Mouse (Mus musculus): Measurements from ENCODE around the gene Naa15. TPM values are rescaled to one million over a fixed set of nuclear protein-coding genes. Genes with fewer than 3 reads are reported as not detected.
"Not testable (repeated sequence)": the region's sequence is repeated elsewhere in the genome, so short reads cannot be mapped to it uniquely, and the experiment has no call there.

Gene Naa15
- polyA plus RNA-seq, 1 experiment from 2014 or later = 45.7 TPM

DNA sequence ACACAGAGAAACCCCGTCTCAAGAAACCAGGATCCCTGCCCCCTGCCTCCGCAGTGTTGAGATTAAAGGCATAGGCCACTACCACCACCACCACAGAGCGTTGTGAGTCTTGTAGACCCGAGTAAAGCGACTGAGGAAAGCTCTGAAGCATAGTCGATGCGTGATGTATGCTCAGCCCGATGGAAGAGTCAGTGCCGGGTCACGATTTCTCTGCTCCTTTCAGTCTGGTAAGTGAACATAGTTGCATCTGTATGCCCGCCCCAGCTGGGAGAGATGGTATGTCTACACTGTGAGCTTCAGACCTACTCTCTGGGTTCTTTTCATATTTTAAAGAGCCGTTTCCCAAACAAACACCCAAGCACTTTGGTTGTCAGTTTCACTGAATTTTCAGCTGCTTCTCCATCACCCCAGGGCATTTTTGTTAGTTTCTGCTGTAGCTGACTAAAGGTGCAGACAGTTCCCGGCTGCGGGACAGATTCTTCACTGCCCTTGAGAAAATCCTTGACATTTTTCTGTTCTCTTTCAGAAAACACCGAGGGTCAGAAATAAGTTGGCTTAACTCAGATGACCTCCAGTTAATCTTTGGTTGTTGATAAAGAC, 17.1 kb upstream of the Naa15 start:
- no peak overlapping the region for H3K4me2 ChIP-seq (replicated peaks; ENCODE audit: low read depth, low read length)

DNA sequence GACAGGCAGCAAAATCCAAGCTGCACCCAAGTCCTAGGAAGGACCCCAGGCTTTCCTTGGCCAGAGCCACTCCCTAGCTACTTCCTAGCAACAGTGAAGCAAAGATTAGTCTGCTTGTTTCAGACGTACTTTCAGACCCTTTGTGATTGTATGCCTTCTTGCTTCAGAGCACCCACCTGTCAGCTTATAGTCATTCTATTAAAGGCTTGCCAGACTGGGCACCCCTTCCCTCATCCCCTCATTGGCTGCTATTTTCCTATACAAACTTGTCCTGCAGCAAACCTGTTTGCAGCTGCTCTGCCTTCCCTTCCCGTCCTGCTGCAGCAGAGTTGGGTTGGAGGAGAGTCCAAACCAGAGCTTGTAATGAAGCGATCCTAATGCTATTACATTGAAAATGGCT, 16.3 kb upstream of the Naa15 start:
- 16% methylated on average over 3 of the region's 3 CpGs for WGBS
- Histone ChIP-seq H3K9me3 (ENCODE audit: control insufficient read depth, low read depth, low read length) (no peaks in the 10 kb centered on the region), H3K4me3 (ENCODE audit: low read depth, low read length) (no peak overlapping the region), H3K36me3 (ENCODE audit: control insufficient read depth, insufficient read depth, low read length) (peaks cover 6% of the 10 kb centered on the region; the same call in 1 of the 2 replicates), H3K4me2 (replicated peaks; ENCODE audit: low read depth, low read length) (no peak overlapping the region), H3K9ac (replicated peaks; ENCODE audit: low read depth, low read length) (no peak overlapping the region), H3K4me1 (ENCODE audit: control insufficient read depth, insufficient read depth, low read length) (no peaks in the 10 kb centered on the region), H3K27me3 (ENCODE audit: control insufficient read depth, insufficient read depth, low read length) (no peaks in the 10 kb centered on the region), H3K27ac (ENCODE audit: low read length) (no peak overlapping the region)
- ATAC-seq (ENCODE audit: insufficient number of reproducible peaks, insufficient read depth, low FRiP score, low read depth) = no peak

More for the DNA sequence above, 17.1 kb upstream of the Naa15 start:
- WGBS = 59% methylated on average over 15 of the region's 15 CpGs
- Histone ChIP-seq H3K36me3 (ENCODE audit: control insufficient read depth, insufficient read depth, low read length) (peaks cover 3% of the 10 kb centered on the region; the same call in 1 of the 2 replicates), H3K27ac (ENCODE audit: low read length) (no peak overlapping the region), H3K27me3 (ENCODE audit: control insufficient read depth, insufficient read depth, low read length) (no peaks in the 10 kb centered on the region), H3K9ac (replicated peaks; ENCODE audit: low read depth, low read length) (no peak overlapping the region), H3K4me1 (ENCODE audit: control insufficient read depth, insufficient read depth, low read length) (no peaks in the 10 kb centered on the region), H3K4me3 (ENCODE audit: low read depth, low read length) (no peak overlapping the region), H3K9me3 (ENCODE audit: control insufficient read depth, low read depth, low read length) (no peaks in the 10 kb centered on the region)
- ATAC-seq (ENCODE audit: insufficient number of reproducible peaks, insufficient read depth, low FRiP score, low read depth) = no peak

DNA sequence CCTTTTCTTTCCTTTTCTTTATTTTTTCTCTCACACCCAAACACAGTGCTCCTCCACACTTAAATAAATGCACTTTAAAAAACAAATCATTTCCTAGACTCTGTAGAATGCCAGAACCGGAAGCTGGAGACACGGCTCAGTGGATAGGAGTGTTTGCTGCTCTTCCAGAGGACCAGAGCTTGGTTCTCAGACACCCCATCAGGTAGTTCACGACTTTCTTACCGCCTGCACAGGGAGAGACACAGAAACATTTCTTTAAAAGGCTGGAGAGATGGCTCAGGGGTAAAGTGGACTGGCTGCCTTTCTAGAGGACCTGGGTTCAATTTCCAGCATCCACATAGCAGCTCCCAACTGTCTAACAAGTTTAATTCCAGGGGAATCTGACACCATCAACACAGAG, 15.4 kb upstream of the Naa15 start:
- Histone ChIP-seq H3K4me2 (replicated peaks; ENCODE audit: low read depth, low read length) (no peak overlapping the region), H3K4me1 (ENCODE audit: control insufficient read depth, insufficient read depth, low read length) (no peaks in the 10 kb centered on the region), H3K27ac (ENCODE audit: low read length) (no peak overlapping the region), H3K4me3 (ENCODE audit: low read depth, low read length) (no peak overlapping the region), H3K9ac (replicated peaks; ENCODE audit: low read depth, low read length) (no peak overlapping the region), H3K9me3 (ENCODE audit: control insufficient read depth, low read depth, low read length) (no peaks in the 10 kb centered on the region), H3K27me3 (ENCODE audit: control insufficient read depth, insufficient read depth, low read length) (no peaks in the 10 kb centered on the region), H3K36me3 (ENCODE audit: control insufficient read depth, insufficient read depth, low read length) (peaks cover 6% of the 10 kb centered on the region; the same call in 1 of the 2 replicates)
- WGBS = 66% methylated on average over 4 of the region's 4 CpGs
- ATAC-seq (ENCODE audit: insufficient number of reproducible peaks, insufficient read depth, low FRiP score, low read depth) = no peak

DNA sequence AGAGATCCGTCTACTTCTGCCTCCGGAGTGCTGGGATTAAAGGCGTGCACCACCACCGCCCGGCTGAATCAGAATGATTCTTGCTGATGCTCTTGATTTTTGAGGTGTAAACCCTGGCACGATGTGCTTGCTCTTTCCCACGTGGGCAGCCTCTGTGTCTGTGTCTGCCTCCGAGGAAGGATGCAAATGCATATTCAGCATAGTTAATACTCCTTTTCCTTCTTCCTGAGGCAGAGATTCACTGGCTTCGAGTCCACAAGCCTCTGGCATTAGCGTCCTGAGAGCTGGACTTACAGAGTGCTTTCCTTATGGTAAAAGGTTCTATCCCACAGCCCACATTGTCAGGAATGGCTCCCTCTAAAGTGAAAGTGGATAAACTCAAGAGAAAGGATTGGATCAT, 14.3 kb upstream of the Naa15 start:
- Histone ChIP-seq H3K27ac (ENCODE audit: low read length) (no peak overlapping the region), H3K9me3 (ENCODE audit: control insufficient read depth, low read depth, low read length) (no peaks in the 10 kb centered on the region), H3K4me1 (ENCODE audit: control insufficient read depth, insufficient read depth, low read length) (no peaks in the 10 kb centered on the region), H3K9ac (replicated peaks; ENCODE audit: low read depth, low read length) (no peak overlapping the region), H3K4me3 (ENCODE audit: low read depth, low read length) (no peak overlapping the region), H3K27me3 (ENCODE audit: control insufficient read depth, insufficient read depth, low read length) (no peaks in the 10 kb centered on the region), H3K4me2 (replicated peaks; ENCODE audit: low read depth, low read length) (no peak overlapping the region), H3K36me3 (ENCODE audit: control insufficient read depth, insufficient read depth, low read length) (peaks cover 6% of the 10 kb centered on the region; the same call in 1 of the 2 replicates)
- 74% methylated on average over 10 of the region's 10 CpGs for WGBS
- ATAC-seq (ENCODE audit: insufficient number of reproducible peaks, insufficient read depth, low FRiP score, low read depth) = no peak

DNA sequence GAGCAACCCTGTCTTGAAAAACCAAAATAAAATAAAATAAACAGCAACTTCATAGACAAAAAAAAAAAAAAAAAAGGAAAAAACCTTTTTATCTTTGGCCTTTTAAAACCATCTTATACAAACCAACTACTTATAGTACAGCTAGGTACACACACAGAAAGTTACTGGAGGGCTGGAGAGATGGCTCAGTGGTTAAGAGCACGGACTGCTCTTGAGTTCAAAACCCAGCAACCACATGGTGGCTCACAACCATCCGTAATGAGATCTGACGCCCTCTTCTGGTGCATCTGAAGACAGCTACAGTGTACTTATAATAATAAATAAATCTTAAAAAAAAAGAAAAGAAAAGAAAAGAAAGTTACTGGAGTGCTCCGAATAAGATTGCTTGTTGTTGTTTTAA, 12.9 kb upstream of the Naa15 start:
- not testable (repeated sequence) for H3K4me2 ChIP-seq (replicated peaks; ENCODE audit: low read depth, low read length); H3K27ac ChIP-seq (ENCODE audit: low read length); H3K4me1 ChIP-seq (ENCODE audit: control insufficient read depth, insufficient read depth, low read length); H3K9me3 ChIP-seq (ENCODE audit: control insufficient read depth, low read depth, low read length); H3K27me3 ChIP-seq (ENCODE audit: control insufficient read depth, insufficient read depth, low read length); H3K9ac ChIP-seq (replicated peaks; ENCODE audit: low read depth, low read length); H3K4me3 ChIP-seq (ENCODE audit: low read depth, low read length); ATAC-seq (ENCODE audit: insufficient number of reproducible peaks, insufficient read depth, low FRiP score, low read depth)
- peaks cover 13% of the 10 kb centered on the region for H3K36me3 ChIP-seq (ENCODE audit: control insufficient read depth, insufficient read depth, low read length)
- WGBS = 75% methylated on average over 4 of the region's 4 CpGs

DNA sequence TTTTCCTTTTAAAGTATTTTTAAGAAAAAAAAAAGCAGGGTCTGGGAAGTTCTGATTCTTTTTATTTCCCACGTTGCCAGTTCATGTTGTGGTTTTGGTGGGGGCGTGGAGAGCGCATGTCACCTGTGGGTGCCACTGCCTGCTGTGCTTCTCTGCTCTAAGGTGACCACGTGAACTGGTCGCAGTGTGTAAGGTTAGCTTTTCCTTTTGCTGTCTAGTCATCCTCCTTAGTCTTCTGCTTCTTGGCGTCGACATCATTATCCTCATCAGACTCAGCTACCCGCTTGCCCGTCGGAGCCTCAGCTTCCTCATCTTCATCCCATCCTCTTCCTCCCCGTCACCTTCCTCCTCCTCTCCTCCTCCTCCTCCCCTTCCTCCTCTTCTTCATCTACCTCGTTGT, 12.3 kb upstream of the Naa15 start:
- H3K4me3 ChIP-seq (ENCODE audit: low read depth, low read length) = no peak overlapping the region

DNA sequence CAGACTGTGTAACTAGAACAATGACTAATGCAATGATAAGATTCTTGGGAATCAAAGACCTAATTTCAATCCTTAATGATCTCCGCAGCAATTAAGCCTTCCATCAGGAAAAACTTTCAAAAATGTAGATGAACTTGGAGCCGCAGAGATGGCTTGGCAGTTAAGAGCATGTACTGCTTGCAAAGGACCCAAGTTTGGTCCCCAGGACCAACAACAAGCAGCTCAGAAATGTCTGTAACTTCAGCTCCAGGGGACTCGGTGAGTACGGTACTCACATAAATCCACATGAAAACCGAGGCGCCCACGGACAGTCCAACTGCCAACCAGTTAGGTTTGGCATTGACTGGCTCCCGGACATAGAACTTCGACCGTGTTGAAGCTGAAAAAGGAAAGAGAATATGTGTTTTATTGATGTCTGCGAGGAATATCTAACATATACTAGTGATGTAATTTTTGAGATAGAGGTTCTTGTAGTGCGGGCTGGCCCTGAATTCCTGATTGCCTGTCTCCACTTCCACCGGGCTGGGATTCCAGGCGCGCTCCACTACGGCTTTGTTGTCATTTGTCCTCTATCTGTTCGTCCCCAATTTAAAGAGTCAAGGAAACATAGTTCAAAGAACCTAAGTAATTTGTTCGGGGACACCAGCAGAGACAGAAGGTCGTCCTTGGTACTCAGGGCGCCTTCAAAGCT, 6.9 kb upstream of the Naa15 start:
- no peaks in the 10 kb centered on the region for H3K27me3 ChIP-seq (ENCODE audit: control insufficient read depth, insufficient read depth, low read length)
- H3K4me2 ChIP-seq (replicated peaks; ENCODE audit: low read depth, low read length) = peak overlapping the region; percentile 80
- peak overlapping the region; percentile 91 for H3K27ac ChIP-seq (ENCODE audit: low read length)
- no peaks in the 10 kb centered on the region for H3K4me1 ChIP-seq (ENCODE audit: control insufficient read depth, insufficient read depth, low read length)
- peaks cover 11% of the 10 kb centered on the region; the same call in 1 of the 2 replicates for H3K36me3 ChIP-seq (ENCODE audit: control insufficient read depth, insufficient read depth, low read length)
- peak overlapping the region; percentile 80 for H3K4me3 ChIP-seq (ENCODE audit: low read depth, low read length)
- no peak for ATAC-seq (ENCODE audit: insufficient number of reproducible peaks, insufficient read depth, low FRiP score, low read depth)
- 21% methylated on average over 20 of the region's 20 CpGs for WGBS
- peak overlapping the region; percentile 79 for H3K9ac ChIP-seq (replicated peaks; ENCODE audit: low read depth, low read length)
- no peaks in the 10 kb centered on the region for H3K9me3 ChIP-seq (ENCODE audit: control insufficient read depth, low read depth, low read length)

More for the DNA sequence above, 12.3 kb upstream of the Naa15 start:
- Histone ChIP-seq H3K27ac (ENCODE audit: low read length) (no peak overlapping the region), H3K9me3 (ENCODE audit: control insufficient read depth, low read depth, low read length) (no peaks in the 10 kb centered on the region), H3K27me3 (ENCODE audit: control insufficient read depth, insufficient read depth, low read length) (no peaks in the 10 kb centered on the region), H3K9ac (replicated peaks; ENCODE audit: low read depth, low read length) (no peak overlapping the region), H3K4me1 (ENCODE audit: control insufficient read depth, insufficient read depth, low read length) (no peaks in the 10 kb centered on the region), H3K36me3 (ENCODE audit: control insufficient read depth, insufficient read depth, low read length) (peaks cover 14% of the 10 kb centered on the region), H3K4me2 (replicated peaks; ENCODE audit: low read depth, low read length) (no peak overlapping the region)
- ATAC-seq (ENCODE audit: insufficient number of reproducible peaks, insufficient read depth, low FRiP score, low read depth) = no peak
- WGBS = 95% methylated on average over 12 of the region's 12 CpGs

DNA sequence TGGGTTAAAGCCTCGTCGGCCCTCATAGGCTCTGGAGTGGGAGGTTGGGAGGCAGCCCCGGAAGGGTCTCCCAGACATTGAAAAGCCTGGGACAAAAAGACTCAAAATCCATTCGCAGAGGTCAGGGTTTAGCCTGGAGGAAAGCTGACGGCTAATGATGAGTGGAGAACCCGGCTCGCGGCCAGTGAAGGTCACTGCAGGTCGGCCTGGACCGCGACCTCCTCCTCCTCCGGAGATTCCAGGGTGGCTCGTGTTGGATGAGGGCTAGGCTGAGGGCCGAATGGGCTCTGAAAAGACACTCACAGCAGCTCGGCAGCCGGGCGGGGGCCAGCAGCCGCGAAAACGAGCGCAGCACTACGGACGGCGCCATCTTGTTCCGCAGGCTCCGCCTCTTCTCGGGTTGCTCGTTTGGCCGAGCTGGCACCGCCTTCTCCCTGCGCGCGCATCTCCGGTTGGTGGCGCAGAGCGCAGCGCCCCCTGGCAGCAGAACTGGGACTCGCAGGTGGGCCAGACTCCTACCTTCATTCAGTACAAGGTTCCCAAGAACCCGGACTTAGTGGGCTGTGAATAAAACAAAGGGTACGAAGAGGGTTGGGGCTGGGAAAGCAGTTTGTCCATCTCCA, 6.3 kb upstream of the Naa15 start, which contains the start of gene Ndufc1:
TSS of gene Ndufc1 (minus strand) at position 428 of the 623 bp plus-strand sequence.
- Histone ChIP-seq H3K9me3 (ENCODE audit: control insufficient read depth, low read depth, low read length) (no peaks in the 10 kb centered on the region), H3K4me1 (ENCODE audit: control insufficient read depth, insufficient read depth, low read length) (no peaks in the 10 kb centered on the region), H3K9ac (replicated peaks; ENCODE audit: low read depth, low read length) (peak within 1 kb of the TSS; percentile 79), H3K36me3 (ENCODE audit: control insufficient read depth, insufficient read depth, low read length) (peaks cover 8% of the 10 kb centered on the region; the same call in 1 of the 2 replicates), H3K27me3 (ENCODE audit: control insufficient read depth, insufficient read depth, low read length) (no peaks in the 10 kb centered on the region), H3K27ac (ENCODE audit: low read length) (peak within 1 kb of the TSS; percentile 91), H3K4me3 (ENCODE audit: low read depth, low read length) (peak within 1 kb of the TSS; percentile 80), H3K4me2 (replicated peaks; ENCODE audit: low read depth, low read length) (peak within 1 kb of the TSS; percentile 80)
- WGBS = under 1% methylated on average over 40 of the region's 40 CpGs
- peak; percentile 91 for ATAC-seq (ENCODE audit: insufficient number of reproducible peaks, insufficient read depth, low FRiP score, low read depth)
